Mouse (Mus musculus) intestine, postnatal 0 days (tissue): Measurements from ENCODE around the gene Myom1. TPM values are rescaled to one million over a fixed set of nuclear protein-coding genes. Genes with fewer than 3 reads are reported as not detected.
A peak's percentile ranks its signal among the peaks of the same experiment; 100 is the strongest.

ENCODE experiments used
- ATAC-seq: fragments of 200-750 bp; cut with Nextera tagmentation; 2 replicates; pipeline ENCODE4 v1.8.0; 2017; ENCODE audit warnings: mild to moderate bottlenecking, moderate TSS enrichment, moderate library complexity
- H3K27ac ChIP-seq: fragments of 300-500 bp; sonication (generic); 2 replicates; pipeline ENCODE4 v1.5.1; 2014; ENCODE audit warnings: mild to moderate bottlenecking, low read depth, low read length, moderate library complexity
- H3K27me3 ChIP-seq: fragments of 300-500 bp; sonication (generic); replicated peaks from 2 replicates; pipeline ENCODE4 v1.6.1; 2014; ENCODE audit warnings: low read length, mixed read lengths; ENCODE audit not compliant: control insufficient read depth, insufficient read depth
- H3K36me3 ChIP-seq: fragments of 300-500 bp; sonication (generic); 2 replicates; pipeline ENCODE4 v1.6.1; 2014; ENCODE audit warnings: mild to moderate bottlenecking, moderate library complexity; ENCODE audit not compliant: control insufficient read depth, insufficient read depth
- H3K4me1 ChIP-seq: fragments of 300-500 bp; sonication (generic); replicated peaks from 2 replicates; pipeline ENCODE4 v1.6.1; 2014; ENCODE audit warnings: antibody characterized with exemption, low read length, mixed read lengths; ENCODE audit not compliant: control insufficient read depth, insufficient read depth
- H3K4me2 ChIP-seq: fragments of 300-500 bp; sonication (generic); replicated peaks from 2 replicates; pipeline ENCODE4 v1.6.1; 2014; ENCODE audit warnings: low read depth, mild to moderate bottlenecking, moderate library complexity
- H3K4me3 ChIP-seq: fragments of 300-500 bp; sonication (generic); 2 replicates; pipeline ENCODE4 v1.5.1; 2014; ENCODE audit warnings: low read depth, low read length
- H3K9ac ChIP-seq: fragments of 300-500 bp; sonication (generic); 2 replicates; pipeline ENCODE4 v1.6.1; 2014; ENCODE audit warnings: mild to moderate bottlenecking, low read depth, low read length
- H3K9me3 ChIP-seq: fragments of 300-500 bp; sonication (generic); 2 replicates; pipeline ENCODE4 v1.6.1; 2016; ENCODE audit warnings: mixed run types; ENCODE audit not compliant: control insufficient read depth
- CTCF ChIP-seq: sonication (generic); IDR thresholded peaks from 2 replicates; pipeline ENCODE4 v1.5.1; 2016; ENCODE audit warnings: low read depth, mild to moderate bottlenecking, control low read depth, antibody characterized with exemption, moderate library complexity
- WGBS: fragments of 180-500 bp; shearing (Covaris S2); extraction: QIAGEN DNeasy Blood & Tissue Kit; methylation state at CpG from one replicate; pipeline ENCODE4 v1.1.7; 2014; 5-methylcytosine and 5-hydroxymethylcytosine counted together
- polyA plus RNA-seq: library from polyadenylated mRNA; unstranded; fragments of >200 nt; fragmentation: Nextera tagmentation; extraction: Ambion mirVana; gene quantifications from 2 replicates; pipeline ENCODE4 v1.2.1, GENCODE M21; 2015

The Myom1 gene
- polyA plus RNA-seq, 1 experiment from 2014 or later: 8.9 TPM

DNA sequence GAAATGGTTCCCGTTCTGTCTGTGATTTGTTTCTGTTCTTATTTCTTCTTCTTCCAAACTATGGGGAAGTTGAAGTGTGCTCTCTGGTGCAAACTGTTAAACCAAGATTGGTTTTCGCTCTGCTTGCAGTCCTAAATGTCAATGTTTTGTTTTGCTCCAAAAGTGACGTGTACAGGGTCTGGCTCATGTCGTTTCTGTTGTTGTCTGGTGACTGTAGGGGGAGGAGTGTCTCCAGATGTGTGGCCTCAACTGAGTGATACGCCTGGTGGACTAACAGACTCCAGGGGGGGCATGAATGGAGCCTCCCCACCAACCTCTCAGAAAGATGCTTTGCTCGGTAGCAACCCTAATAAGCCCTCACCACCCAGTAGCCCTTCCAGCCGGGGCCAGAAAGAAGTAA, 79.6 kb downstream of the Myom1 start:
- Histone ChIP-seq H3K27ac (no peak overlapping the region), H3K4me1 (no peaks in the 10 kb centered on the region), H3K9ac (no peak overlapping the region), H3K4me3 (no peak overlapping the region), H3K36me3 (no peaks in the 10 kb centered on the region), H3K9me3 (no peaks in the 10 kb centered on the region), H3K4me2 (no peak overlapping the region), H3K27me3 (no peaks in the 10 kb centered on the region)
- no peak for TF ChIP-seq CTCF
- ATAC-seq: no peak
- 57% methylated on average over 7 of the region's 7 CpGs for WGBS

DNA sequence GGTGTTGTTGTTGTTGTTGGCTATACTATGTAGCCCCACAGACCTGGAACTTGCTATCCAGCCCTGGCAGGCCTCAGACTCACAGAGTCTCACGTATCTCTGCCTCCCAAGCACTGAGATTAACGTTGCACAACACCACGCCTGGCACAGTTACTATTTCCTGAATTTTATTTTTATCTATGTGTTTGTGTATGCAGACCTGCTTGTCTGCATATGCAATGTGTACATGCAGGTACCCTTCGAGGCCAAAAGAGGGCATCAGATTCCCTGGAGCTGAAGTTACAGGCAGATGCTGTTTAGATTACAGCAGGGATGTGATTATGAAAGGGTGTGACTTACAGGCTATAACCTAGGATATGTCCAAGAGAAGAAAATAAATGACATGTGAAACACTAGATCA, 84.5 kb downstream of the Myom1 start:
- H3K4me3 ChIP-seq: no peak overlapping the region
- peak; percentile 17; the same call in 1 of the 2 replicates for ATAC-seq
- 62% methylated on average over 4 of the region's 4 CpGs for WGBS
- no peaks in the 10 kb centered on the region for H3K9me3 ChIP-seq
- TF ChIP-seq CTCF: peak; percentile 74
- no peaks in the 10 kb centered on the region for H3K27me3 ChIP-seq
- H3K27ac ChIP-seq: no peak overlapping the region; the same call in 1 of the 2 replicates
- H3K4me1 ChIP-seq: no peaks in the 10 kb centered on the region; the same call in 1 of the 2 replicates
- H3K4me2 ChIP-seq: no peak overlapping the region
- H3K9ac ChIP-seq: no peak overlapping the region
- no peaks in the 10 kb centered on the region for H3K36me3 ChIP-seq

DNA sequence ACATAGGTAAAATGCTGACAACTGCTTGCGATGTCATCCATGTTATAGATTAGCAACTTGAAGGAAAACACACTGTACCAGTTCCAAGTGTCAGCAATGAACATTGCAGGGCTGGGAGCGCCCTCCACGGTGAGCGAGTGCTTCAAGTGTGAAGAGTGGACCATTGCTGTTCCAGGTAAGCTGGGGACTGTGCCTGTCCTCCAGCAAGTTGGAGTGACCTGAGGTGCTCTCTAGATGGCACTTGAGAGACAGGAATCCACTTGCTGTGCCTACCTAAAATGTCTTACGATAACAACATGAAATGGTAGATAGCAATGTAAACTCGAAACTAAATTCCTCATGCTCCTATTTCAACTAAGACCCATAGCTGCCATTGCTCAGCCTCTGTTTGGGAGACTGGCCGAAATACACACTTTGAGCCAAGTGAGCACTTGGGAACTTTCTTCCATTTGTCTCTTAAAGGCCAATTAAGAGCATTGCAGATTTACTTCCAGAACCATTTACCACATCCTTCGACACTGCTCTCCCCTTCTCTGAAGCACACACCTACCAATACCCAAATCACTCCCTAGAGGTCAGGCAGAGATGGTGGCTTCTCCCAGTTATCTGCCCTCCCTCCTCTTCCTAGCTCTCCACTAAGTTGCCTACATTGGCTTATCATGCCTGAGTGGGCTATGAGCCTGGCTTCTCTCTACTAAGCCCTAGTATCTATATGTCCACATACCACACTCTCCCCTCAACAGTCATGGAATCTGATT, 85.1 kb downstream of the Myom1 start:
- 80% methylated on average over 8 of the region's 8 CpGs for WGBS
- Histone ChIP-seq H3K4me1 (no peaks in the 10 kb centered on the region; the same call in 1 of the 2 replicates), H3K4me2 (no peak overlapping the region), H3K9me3 (no peaks in the 10 kb centered on the region), H3K4me3 (no peak overlapping the region), H3K9ac (no peak overlapping the region), H3K27ac (peak overlapping the region; percentile 83), H3K36me3 (no peaks in the 10 kb centered on the region), H3K27me3 (no peaks in the 10 kb centered on the region)
- peak; percentile 32 for ATAC-seq
- peak; percentile 32 for TF ChIP-seq CTCF

DNA sequence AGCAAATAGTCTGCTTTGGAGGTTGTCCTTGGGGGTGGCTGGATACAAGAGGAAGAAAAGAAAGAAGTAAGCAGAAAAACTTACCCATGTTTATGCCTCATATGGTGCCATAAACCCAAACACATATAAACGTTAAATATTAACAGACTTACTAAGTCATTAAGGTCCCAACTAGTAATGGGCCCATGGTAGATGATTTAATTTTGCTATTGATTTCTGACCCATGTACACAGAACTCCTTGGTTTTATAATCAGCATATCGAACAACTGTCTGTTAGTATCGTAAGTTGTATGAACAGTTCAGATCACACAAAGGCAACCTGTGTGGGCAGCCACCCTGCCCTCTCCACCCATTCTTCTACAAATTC, 85.7 kb downstream of the Myom1 start:
- peak overlapping the region; percentile 83 for H3K27ac ChIP-seq
- TF ChIP-seq CTCF: no peak

DNA sequence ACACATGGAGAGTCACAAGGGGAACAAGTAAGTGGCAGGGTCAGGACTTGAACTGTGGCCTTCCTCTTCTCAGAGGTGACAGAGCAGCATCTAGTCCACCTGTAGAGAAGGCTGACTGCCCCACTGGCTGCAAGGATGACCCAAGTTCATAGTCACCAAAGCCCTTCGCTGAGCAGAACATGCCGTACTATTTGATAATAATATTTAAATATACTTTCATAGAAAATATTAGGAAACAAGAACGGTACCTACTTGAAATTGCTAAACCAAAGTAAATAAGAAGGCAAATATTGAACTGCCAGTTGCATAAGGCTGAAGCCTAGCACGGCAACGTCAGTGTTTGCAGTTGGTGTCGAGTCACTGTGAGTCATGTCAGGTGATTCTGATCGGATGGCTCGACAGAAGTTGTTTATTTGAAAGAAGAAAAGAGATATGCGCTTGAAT, 86.6 kb downstream of the Myom1 start:
- no peak overlapping the region for H3K9ac ChIP-seq
- H3K4me1 ChIP-seq: no peaks in the 10 kb centered on the region; the same call in 1 of the 2 replicates
- no peaks in the 10 kb centered on the region for H3K27me3 ChIP-seq
- H3K27ac ChIP-seq: peak overlapping the region; percentile 83
- peak; percentile 48 for ATAC-seq
- 40% methylated on average over 9 of the region's 9 CpGs for WGBS
- no peak for TF ChIP-seq CTCF
- no peak overlapping the region for H3K4me3 ChIP-seq
- H3K9me3 ChIP-seq: no peaks in the 10 kb centered on the region
- no peaks in the 10 kb centered on the region for H3K36me3 ChIP-seq
- H3K4me2 ChIP-seq: no peak overlapping the region

More for the DNA sequence above, 85.7 kb downstream of the Myom1 start:
- no peak overlapping the region for H3K4me3 ChIP-seq
- H3K9ac ChIP-seq: no peak overlapping the region
- no peak overlapping the region for H3K4me2 ChIP-seq
- ATAC-seq: peak; percentile 64
- H3K36me3 ChIP-seq: no peaks in the 10 kb centered on the region
- H3K4me1 ChIP-seq: no peaks in the 10 kb centered on the region; the same call in 1 of the 2 replicates
- no peaks in the 10 kb centered on the region for H3K9me3 ChIP-seq
- H3K27me3 ChIP-seq: no peaks in the 10 kb centered on the region
- 55% methylated on average over 3 of the region's 3 CpGs for WGBS

DNA sequence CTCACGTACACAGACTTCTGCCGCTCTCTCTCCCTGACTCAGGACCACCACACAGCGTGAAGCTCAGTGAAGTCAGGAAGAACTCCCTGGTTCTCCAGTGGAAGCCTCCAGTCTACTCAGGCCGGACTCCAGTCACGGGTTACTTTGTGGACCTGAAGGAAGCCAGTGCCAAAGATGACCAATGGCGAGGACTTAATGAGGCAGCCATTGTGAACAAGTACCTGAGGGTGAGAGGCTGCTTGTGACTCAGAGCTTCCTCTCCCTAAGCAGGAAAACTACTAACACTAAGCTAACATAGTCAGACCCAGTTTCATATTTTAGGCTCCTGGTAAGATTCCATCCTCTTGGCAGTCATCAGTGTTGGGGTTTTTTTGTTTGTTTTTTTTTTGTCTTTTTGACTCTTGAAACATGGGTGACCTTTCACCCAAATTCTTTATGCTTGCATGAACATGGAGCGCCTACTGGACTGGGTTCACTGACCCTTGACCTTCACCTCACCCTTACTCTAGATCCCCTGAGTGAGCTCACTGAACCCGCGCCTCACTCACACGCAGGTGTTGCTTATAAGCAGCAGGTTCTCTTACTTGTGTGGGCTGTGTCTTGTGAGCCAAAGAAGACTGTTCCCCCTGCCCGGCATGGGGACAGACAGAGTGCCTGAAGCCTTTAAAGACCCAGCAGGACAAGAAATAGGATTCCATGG, 87.5 kb downstream of the Myom1 start:
- Histone ChIP-seq H3K36me3 (no peaks in the 10 kb centered on the region), H3K27me3 (no peaks in the 10 kb centered on the region), H3K9ac (no peak overlapping the region), H3K4me2 (no peak overlapping the region), H3K27ac (peak overlapping the region; percentile 83), H3K4me3 (no peak overlapping the region), H3K4me1 (no peaks in the 10 kb centered on the region; the same call in 1 of the 2 replicates), H3K9me3 (no peaks in the 10 kb centered on the region)
- 79% methylated on average over 11 of the region's 11 CpGs for WGBS
- no peak for TF ChIP-seq CTCF
- no peak for ATAC-seq
